Mouse (Mus musculus) mouse embryonic stem cell (cell line): Measurements from ENCODE around the gene Emc1.
"Not testable (repeated sequence)": the region's sequence is repeated elsewhere in the genome, so short reads cannot be mapped to it uniquely, and the experiment has no call there.

Source experiments
- in situ Hi-C, 2 experiments: fragments of 300-500 bp; cut with MboI; formaldehyde crosslinking; loops; 1 replicate in 1 of 2; 3 replicates in 1 of 2; pipeline ENCODE4 v1.14.3; 2019 to 2020; ENCODE audit warnings: low sequenced_read_pairs in 2 of 2, low pct_unique_long_range_greater_than_20kb in 1 of 2, mixed read lengths in 1 of 2; ENCODE audit not compliant: unreplicated experiment in 1 of 2

Gene Emc1

GRCm38 (mm10) chr4:139343718-139344117, 8.7 kb upstream of the Emc1 start:
- in situ Hi-C loops: no loop called here

- in situ Hi-C loops: no loop called here
Measured at GRCm38 (mm10) chr4:139345416-139346019, 6.9 kb upstream of the Emc1 start.

GRCm38 (mm10) chr4:139352832-139353231, 445 bp downstream of the Emc1 start:
- in situ Hi-C loops: no loop called here

GRCm38 (mm10) chr4:139357211-139357610, 4.8 kb downstream of the Emc1 start:
- in situ Hi-C loops: no loop called here

- in situ Hi-C loops: no loop called here
Measured at GRCm38 (mm10) chr4:139360761-139361548, 8.6 kb downstream of the Emc1 start.

- in situ Hi-C loops: no loop called here
Measured at GRCm38 (mm10) chr4:139367336-139367735, 14.9 kb downstream of the Emc1 start.

GRCm38 (mm10) chr4:139368038-139368437, 15.7 kb downstream of the Emc1 start:
- in situ Hi-C loops: no loop called here

GRCm38 (mm10) chr4:139373130-139373529, 20.7 kb downstream of the Emc1 start:
- in situ Hi-C loops: no loop called here

GRCm38 (mm10) chr4:139373531-139373930, 21.1 kb downstream of the Emc1 start:
- in situ Hi-C loops: no loop called here

- in situ Hi-C loops: no loop called here
Measured at GRCm38 (mm10) chr4:139379719-139380118, 27.3 kb downstream of the Emc1 start.

GRCm38 (mm10) chr4:139380207-139380748, 27.9 kb downstream of the Emc1 start:
- in situ Hi-C loops: no loop called here

- in situ Hi-C loops: no loop called here
Measured at GRCm38 (mm10) chr4:139380775-139381451, 28.5 kb downstream of the Emc1 start.

GRCm38 (mm10) chr4:139381452-139381845, 29.1 kb downstream of the Emc1 start:
- in situ Hi-C loops: no loop called here

GRCm38 (mm10) chr4:139382231-139382630, 29.8 kb downstream of the Emc1 start:
- in situ Hi-C loops: no loop called here

- in situ Hi-C loops: not testable (repeated sequence)
Measured at GRCm38 (mm10) chr4:139385841-139386240, 33.5 kb downstream of the Emc1 start.

GRCm38 (mm10) chr4:139386869-139387319, 34.5 kb downstream of the Emc1 start:
- in situ Hi-C loops: no loop called here

GRCm38 (mm10) chr4:139389557-139389956, 37.2 kb downstream of the Emc1 start:
- in situ Hi-C loops: no loop called here

GRCm38 (mm10) chr4:139395431-139395830, 43.0 kb downstream of the Emc1 start:
- in situ Hi-C loops: no loop called here

- in situ Hi-C loops: no loop called here
Measured at GRCm38 (mm10) chr4:139400487-139400886, 48.1 kb downstream of the Emc1 start.
